Mouse (Mus musculus) neural tube, embryonic 10.5 days (tissue): Measurements from ENCODE around the gene Gcm1.

ENCODE experiments used
- DNase-seq: peaks from one replicate; pipeline ENCODE4 v3.0.0-alpha.2; 2017; ENCODE audit warnings: low spot score; ENCODE audit errors: extremely low spot score

Gcm1 gene

DNA sequence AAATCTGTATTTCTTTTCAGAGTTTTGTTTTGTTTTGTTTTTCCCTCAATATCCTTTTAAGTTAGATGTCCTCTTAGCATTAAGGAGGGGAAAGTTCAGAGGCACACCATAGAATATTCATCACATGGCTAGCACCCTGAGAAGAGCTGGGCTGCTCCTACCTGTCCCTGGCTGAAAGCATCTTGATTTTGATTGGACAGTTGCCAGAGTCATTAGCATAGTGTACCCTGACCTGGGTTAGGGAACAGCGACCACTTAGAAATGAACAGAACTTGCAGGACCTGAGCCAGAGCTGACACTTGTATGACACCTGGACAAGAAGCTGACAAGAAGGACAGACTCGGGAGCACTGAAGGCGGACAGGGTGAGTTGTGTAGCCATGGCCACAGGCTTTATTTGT, at the start of gene Gcm1:
Gcm1 (plus strand) TSS at position 248 of the 400 bp plus-strand sequence.
- no peak for DNase-seq

DNA sequence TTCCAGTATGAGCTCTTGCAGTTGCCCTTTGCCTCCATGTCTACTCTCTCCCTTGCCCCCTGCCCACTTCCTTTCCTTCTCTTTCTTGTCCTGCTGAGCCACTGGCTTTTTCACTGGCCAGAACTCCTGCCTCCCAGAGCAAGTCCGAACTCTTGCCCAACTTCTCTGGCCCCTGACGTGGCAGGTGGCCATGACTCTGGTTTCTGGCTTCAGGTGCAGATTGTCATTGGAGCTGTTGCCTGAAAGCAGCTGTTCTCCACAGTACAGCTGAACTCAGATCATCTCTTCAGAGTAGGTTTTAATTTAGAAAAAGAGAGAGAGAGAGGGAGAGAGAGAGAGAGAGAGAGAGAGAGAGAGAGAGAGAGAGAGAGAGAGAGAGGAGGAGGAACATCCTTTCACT, 48.4 kb upstream of the Gcm1 start:
- no peak for DNase-seq

DNA sequence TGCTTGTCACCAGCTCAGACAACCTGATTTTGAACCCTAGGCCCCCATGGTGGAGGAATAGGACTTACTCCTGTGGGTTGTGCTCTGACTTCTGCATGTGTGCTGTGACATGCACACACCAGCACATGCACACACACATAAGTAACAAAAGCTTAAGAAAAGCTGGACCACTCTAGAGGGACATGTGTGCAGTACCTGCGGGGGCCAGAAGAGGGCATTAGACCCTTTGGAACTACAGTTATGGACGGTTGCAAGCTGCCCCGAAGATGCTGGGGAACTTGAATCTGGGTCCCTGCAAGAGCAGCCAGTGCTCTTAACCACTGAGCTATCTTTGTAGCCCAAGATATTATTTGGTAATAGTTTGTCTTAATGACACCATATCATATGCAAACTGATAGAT, 46.2 kb upstream of the Gcm1 start:
- no peak for DNase-seq

DNA sequence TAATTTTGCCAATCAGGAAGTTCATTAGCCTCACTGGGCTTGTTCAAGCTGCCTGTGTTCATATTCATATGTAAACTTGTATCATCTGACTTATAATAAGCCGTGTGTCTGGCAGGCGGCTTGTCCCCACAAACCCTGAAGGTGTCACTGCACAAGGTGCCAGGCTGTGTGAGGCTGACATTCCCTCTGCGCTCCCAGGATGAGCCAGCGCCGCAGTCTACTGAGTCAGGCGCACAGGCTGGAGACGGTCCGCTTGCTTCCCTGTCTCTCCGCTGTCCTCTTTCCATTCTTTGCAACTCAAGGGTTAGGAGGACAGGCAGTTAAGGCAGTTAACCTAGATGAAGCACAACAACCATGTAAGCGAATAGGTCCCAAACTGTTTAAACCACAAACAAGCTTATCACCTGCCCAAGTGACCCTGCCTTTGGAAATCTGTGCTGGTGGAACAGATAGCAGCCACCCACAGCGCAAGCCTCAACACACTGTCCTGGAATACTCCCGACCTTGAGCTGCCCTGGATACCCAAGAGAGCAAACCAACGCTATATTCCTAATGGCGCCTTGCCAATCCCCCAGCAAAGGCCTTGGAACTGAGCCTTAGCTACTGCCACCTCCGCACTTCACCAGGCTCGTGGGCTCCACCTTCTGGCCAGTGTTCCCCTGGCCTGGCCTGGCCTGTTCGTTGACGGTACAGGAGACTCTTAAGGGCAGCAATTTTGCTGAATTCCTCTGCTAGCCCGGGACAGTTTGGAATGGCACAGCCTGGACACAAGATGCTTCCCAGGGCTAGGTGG, 45.3 kb upstream of the Gcm1 start:
- DNase-seq, result peak; percentile 60

DNA sequence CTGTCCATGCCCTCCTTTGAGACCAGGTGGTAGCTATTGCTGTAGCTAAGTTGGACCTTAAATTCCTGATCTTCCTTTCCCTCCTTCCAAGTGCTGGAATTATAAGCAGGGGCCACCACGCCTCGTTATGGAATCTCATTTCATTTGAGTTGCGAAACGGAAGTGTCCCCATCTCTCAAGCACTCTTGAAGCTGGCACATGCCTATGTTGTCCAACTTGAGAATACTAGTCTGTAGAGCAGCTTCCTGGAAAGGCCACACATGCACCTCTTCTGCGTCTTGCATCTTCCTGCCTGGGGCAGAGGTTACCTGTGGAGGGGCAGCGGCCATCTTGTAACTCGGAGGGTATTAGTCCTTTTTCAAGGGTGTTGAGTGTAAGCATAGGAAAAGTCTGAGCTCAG, 42.3 kb upstream of the Gcm1 start:
- no peak for DNase-seq

DNA sequence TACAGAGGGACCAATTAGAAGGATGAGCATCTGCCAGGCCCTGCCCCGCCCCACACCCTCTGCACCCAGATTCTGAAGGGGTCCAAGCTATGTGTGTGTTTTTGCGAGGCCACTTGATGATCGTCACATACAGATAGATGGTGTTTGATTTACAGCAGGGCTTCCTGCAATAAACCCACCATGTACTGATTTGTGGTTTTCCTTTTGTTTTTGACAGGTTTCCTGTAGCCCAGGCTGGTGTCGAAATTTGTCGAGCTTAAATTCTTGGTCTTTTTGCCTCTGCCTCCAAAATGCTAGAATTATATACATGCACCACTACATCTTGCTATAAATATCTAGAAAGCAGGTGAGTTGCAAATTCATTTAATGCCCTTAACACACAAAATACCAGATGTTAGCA, 41.5 kb upstream of the Gcm1 start:
- DNase-seq, result no peak

DNA sequence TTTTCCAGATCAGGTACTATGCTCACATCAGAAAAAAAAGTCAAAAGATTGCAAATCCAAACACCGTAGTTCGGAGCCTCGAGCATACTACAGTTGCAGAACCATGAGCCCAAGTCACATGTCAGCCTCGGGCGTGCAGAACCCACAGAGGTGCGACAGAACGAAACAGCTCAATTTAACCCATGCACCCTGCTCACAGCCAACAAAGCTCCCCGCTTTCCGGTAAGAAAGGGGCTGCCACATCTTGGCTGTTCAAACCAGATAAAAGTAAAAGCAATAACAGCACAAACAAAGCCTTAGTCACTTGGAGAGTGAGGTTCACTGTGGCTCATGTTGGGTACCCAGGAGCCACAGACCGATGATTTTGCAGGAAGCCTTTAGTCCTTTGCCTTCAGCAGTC, 41.0 kb upstream of the Gcm1 start:
- DNase-seq, result no peak

DNA sequence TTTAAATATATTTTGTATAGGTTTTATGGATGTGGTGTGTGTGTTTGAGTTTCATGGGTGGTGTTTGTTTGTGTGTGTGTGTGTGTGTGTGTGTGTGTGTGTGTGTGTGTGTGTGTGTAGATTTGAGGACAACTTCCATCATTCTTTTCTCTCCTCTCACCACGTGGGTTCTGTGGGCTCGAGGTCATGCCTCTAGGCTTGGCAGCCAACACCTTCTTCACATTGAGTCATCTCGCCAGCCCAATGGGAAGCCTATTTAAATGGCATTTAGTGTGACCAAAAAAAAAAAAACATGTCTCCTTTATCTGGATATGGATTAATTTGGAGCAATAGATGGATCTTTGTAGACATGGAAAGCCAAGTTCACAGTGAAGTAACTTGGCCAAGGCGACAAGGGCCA, 39.7 kb upstream of the Gcm1 start:
- DNase-seq, result no peak

DNA sequence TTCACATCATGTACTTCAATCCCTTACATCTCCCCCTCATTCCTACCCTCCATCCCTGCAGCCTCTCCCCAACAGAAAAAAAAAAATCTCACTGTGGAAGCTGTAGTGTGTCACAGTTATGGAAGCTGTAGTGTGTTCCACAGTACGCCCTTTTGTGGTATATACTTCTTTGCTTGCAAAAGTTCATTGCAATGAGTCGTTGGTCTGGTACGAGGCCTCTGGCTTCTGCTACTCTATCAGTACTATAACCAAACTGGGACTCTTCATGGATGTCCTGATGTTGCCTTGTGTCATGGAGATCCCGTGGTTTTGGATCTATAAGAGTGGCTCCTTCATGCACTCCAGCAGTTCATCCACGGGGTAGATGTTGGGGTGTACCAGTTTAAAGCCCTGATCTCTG, 39.0 kb upstream of the Gcm1 start:
- no peak for DNase-seq

DNA sequence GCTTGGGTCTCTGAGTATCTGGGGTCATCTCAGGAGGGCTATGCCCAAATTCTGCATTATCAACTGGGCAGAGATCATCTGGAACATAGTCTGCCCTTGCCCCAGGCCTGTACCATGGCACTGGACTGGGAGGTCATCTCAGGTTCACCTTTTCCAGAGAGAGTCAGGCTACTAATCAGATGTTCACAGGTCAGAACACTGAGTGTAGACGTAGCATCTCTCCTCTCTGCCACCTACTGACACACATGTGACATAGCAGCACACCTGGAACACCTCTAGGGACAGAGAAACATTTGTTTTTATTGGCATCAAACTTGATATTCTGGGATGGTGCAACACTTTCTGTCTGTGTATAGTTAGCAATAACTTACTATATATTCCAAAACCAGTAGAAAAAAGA, 37.9 kb upstream of the Gcm1 start:
- no peak for DNase-seq

DNA sequence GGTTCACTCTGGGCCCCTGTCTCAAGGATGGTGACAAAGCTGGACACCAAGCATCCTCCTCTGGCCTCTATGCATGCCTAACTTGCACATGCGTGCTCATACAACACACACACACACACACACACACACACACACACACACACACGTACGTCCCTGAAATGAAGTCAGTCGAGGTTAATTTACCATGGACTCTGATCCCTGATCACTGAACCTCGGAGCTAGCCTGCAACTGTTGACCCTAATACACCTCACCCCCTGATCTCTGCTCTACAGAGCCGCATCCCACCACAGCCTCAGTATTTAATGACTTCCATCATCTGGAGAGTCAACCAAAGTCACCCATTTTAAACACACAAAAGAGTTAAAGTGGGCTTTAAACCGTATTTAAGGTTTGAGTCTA, 35.9 kb upstream of the Gcm1 start:
- DNase-seq, result no peak

DNA sequence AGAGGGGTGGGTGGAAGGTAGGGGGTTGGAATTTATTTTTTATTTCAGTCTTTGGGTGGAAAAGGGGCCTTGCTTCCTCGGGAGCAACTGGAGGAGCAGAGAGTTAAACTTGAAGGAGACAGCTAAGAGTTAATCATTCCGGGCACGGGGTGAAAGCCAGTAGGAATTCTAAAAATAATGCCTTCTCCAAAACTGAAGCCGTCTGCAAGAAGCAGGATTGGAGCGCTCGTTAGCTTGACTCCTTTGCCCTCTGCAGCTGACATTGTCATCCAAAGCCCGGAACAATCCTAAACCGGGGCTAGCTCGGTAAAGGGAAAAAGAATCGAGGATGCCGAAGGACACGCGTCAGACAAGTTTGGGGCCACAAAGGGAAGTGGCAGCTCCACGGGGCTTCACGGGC, 35.4 kb upstream of the Gcm1 start:
- DNase-seq, result no peak

DNA sequence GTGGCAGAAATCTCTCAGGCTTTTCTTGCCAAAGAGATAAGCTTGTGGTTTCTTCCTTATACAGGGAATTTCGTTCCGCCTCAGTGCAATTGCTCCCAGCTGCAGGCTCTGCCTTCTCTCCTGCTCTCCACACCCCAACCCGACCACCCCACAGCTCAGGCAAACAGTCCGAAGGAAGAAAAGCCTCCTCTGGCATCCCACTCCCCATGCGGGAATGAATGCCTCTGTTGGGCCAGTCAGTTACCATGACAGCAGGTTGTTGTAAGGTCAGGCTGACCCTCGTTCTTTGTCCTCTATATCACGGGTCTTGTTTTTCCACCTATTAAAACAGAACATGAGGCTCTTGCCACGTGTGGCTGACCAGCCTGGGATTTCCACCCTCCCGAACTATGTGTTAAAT, 30.5 kb upstream of the Gcm1 start:
- peak; percentile 64 for DNase-seq

DNA sequence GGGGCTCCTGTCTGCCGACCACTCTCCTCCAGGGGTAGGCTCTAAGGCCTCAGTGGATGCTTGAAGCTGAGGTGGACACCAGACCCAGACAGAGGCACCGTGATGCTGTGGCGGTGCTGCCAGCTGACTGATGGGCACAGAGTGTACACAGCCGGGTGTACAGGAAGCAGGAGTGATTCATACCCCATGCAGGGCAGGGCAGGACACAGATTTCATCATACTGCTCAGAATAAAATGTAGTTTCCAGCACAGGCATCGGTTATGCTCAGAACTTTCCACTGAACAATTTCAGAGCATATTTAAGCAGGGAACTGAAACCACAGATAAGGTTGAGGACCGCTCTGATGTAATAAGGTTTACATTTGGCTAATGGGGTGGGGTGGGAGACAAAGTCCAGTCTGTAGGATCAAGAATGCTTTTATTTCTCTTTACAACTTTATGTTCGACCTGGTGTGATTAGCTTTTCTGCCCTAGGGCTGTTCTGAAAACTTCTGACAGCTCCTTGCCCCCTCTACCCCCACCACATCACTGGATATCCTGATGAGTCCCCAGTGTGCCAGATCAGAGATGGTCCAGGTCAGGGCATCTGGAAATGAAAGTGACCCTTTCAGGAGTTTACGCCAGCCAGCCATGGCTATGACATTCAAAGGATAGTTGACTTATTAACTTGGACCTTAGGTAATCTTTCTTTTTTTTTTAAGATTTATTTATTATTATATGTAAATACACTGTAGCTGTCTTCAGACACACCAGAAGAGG, 29.4 kb upstream of the Gcm1 start:
- no peak for DNase-seq

DNA sequence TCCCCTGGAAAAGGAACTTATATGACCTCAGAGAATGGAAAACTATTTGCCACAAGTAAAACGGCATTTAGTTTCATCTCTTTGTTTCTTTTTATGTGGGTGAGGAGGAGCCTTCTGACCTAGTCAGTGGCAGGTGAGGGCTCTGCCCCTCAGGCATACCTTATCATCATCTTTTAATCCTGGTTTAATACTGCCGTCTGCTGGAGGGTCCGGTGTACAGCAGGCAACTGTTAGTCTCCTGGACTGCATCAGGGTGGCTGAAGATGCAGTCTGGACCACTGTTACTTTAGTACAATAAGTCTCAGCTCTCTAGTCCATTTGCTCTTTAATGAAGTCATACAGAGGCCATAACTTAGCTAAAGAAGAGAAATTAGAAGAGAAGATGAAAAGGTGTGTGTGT, 26.9 kb upstream of the Gcm1 start:
- peak; percentile 70 for DNase-seq

DNA sequence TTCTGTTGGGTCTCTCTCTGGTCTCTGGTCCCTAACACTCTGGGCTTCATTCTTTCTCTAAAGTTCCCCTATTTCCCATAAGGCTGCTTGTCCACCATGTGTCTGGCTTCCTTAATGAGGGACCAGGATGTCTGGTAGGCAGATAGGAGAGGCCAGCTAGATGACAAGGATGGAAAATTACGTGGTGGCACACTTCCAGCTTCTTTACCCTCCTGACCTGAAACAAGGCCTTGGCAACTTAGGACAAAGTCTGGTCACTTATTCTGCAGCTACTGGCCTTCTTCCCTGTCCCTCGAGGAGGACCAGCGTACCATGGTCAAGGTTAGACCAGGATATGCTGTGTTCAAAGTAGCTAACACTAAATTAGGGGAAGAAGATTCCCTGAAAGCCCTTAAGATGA, 24.6 kb upstream of the Gcm1 start:
- DNase-seq, result no peak

DNA sequence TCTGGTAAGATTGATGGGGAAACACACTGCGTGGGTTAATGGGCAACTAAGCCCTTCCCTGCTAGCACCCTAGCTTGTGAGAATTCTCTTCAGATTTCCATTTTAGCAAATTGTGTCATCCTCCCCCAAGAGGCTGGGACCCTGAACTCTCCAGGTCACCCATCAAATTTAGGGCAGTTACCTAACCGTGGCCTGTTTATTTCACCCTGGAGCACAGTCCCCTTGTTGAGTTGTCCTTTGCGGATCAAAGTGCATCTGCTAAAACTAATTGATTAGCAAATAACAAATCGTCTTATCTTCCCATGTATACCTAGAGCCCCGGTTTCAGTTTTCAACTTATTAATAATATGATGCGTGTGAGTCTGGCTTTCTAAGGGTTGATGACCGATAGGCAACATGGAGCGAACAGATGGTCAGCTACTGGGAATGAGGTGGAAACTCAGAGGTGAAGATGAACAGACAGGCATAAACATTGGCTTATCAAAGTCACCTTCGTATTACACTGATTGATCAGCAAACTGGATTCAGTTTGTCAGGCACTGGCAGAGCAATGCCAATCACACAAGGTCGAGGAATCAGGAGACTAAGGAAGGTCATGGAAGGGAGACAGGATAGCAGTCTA, 20.8 kb upstream of the Gcm1 start:
- no peak for DNase-seq

DNA sequence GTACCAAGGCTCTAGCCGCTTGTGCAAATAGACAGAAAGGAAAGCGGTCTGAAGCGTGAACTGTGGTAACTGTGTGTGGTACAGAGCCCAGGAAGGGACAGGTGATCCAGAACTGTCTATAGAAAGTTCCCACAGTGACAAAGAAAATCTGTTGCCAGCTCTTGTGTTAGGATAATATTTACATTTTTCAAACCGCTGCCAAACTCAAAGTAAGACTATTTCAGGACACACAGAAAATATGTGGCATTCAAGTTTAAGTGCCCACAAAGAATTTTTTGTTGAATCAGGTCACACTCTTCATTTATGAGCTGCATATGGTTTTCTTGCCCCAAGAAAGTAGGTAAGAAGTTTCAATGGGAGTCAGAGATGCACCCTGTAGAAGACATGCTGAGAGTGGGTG, 18.8 kb upstream of the Gcm1 start:
- DNase-seq, result no peak

DNA sequence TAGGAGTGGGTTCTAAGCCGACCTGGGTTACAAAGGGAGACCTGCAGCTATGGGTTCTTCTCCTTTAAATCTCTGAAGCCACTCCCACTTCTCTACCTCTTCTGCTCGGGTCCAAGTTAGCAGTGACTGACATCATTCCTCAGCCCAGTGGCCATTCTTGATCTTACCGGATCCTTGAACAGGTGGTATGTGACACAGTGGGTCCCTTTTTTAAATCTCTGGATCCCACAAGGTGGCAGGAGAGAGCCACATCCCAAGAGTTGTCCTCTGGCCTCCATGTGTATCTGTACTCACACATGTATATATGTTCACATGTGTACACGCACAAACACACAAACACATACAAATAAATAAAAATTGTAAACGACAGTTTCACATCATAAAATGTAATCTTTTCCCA, 16.4 kb upstream of the Gcm1 start:
- DNase-seq, result no peak

DNA sequence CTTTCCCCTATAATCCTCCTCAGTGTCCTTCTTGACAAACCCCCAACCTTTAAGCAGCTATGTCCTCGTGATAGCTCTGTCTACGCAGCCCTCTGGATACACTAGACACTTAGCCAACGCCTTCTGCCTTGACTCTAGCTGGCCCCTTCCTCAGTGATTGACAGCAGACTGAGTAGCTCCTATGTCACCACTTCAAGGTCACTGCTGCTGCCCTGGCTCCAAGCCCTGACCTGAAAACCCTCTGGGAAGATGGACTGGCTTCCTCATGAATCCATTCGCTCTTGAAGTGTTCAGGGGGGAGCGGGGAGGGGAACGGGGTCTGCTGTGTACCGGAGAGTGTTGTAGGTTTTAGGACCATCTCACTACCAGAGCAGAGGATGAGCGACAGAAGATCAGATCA, 15.9 kb upstream of the Gcm1 start:
- DNase-seq, result no peak

DNA sequence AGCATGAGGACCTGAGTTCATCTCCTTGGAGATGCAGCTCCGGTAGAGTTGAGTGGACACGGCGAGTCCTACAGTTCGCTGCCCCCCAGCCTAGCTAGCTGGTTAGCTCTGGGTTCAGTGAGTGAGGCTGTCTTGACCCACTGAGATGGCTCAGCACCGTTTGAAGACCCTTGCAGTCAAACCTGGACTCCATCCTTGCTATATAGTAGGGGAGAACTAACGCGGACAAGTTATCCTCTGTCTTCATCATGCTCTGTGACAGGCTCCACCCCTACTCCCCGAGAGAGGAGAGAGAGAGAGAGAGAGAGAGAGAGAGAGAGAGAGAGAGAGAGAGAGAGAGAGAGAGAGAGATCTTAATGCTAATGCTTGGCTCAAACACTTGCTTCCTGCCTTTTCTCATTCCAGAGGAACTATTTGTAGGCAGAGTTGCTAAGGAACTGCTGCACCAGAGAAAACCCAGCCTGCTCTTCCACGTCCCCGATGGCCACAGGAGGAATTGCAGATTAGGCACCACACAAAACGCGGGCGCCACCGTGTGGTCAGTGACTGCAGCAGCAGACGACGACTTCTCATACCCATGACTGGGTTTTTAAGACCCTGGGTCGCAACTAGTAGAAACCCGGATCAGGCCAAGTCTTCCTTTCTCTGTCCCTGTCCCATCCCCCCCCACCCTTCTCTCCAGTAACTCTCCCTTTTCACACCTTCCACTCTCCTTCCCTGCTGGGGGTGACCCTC, 12.8 kb upstream of the Gcm1 start:
- DNase-seq, result peak; percentile 82

DNA sequence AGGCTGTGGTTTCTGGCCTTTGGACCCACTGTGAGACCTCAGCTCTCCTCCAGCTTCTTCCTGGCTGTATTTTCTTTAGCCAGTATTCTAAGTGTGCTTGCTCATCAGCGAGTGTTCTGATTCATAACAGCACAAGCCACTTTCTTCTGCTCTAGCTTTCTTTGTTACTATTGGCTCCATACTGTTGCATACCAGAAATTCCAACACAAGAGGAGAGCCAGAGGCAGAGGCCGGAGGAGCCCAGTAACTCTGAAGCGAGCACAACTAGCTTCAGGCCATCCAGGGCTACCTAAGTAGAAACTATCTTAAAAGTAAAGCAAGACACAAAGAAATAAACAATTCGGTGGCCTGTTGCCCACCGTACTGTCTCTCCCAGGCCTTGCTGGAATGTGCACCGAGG, 6.6 kb upstream of the Gcm1 start:
- DNase-seq, result no peak
